Comparison of ENCODE assay signal across 8 mouse cellular contexts in the genomic region with DNA sequence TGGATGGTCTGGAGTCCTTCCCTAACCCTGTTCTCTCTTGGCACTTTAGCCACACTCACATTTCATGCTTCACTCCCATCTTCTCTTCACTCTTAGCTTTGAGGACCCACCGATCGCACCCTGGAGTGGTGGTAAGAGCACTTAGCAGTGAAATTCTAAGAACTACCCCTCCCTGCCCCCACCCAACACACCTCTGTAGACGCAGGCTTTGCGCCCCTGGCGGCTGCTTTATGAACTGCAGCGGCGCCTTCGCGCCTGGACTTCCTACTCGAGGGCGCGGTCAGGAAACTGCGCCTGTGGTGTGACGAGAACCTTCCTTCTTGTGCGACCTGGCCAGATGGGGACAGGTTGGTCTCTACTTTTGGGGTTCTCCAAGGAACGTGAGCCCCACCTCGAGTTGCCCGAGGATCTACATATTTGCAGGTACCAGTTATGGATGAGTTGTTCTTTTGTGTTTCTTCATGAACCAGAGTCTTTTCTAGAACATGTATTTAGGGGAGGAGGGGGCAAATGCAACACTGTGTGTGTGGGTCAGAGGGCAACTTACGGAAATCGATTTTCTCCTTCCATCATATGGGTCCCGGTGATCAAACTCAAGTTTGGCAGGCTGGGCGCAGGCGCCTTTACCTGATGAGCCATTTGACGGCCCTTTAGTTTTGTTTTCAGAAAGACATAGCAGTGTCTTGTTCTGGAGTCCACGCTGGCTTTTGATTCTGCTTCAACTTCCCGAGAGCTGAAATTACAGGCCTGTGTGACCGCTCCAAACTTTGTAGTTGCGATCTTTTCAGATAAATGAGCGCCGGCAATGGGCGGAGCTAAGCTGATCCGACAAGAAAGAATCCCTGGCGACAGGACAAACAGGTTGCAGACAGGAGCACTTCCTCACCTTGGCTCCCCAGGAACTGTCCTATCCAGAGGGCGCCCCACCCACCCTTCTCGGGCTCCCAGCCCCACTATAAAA. TPM values are rescaled to one million over a fixed set of nuclear protein-coding genes. Genes with fewer than 3 reads are reported as not detected.
DNase-seq lines count a peak whose midpoint lies in the region; ATAC-seq and TF ChIP-seq lines count a peak whose summit lies in the region.

A gene (plus strand): TSS at position 283 of the 961 bp plus-strand sequence.

- H3K4me1 ChIP-seq in cortical plate, adult 2 months (ENCODE audit: control insufficient read depth, insufficient read depth, low read length), result no peaks in the 10 kb centered on the region

- intact Hi-C loops in left cerebral cortex, postnatal 10 days (cut with DNase I), result no loop called here

- no peak within 1 kb of the TSS for H3K4me3 ChIP-seq in cortical plate, adult 2 months (ENCODE audit: insufficient read depth, low read length)

- ATAC-seq in inflammation-experienced regulatory T-cells, adult 6 months, result peak; percentile 91
- ATAC-seq in megakaryocyte-erythroid progenitor cell, adult 5-6 weeks (replicated peaks; ENCODE audit: low FRiP score, low TSS enrichment, poor library complexity, severe bottlenecking), result peak; percentile 64

- peak; percentile 85 to 95 for DNase-seq in adrenal gland, adult (ENCODE audit: inconsistent age in 2 of 2, low spot score in 1 of 2)
- peak; percentile 93 for DNase-seq in gastrocnemius, postnatal 10 days
- DNase-seq in left cerebral cortex, postnatal 10 days (ENCODE audit: extremely low spot score in 1 of 2, low spot score in 2 of 2), result peak; percentile 57 to 90
- DNase-seq in right cerebral cortex, postnatal 4 days, result peak; percentile 89
- no peak for DNase-seq in adipocyte (ENCODE audit: low spot score)

- H3K27ac ChIP-seq in cortical plate, adult 2 months (ENCODE audit: insufficient read depth, low read length), result peak within 1 kb of the TSS; percentile 38; the same call in 1 of the 2 replicates

- peak; percentile 72 for TF ChIP-seq CTCF in cortical plate, adult 2 months (IDR thresholded peaks at IDR 0.05; ENCODE audit: extremely low read depth, insufficient read depth, low read length)

- TF ChIP-seq POLR2A in cortical plate, adult 2 months (IDR thresholded peaks at IDR 0.05; ENCODE audit: extremely low read depth, insufficient read depth, low read length), result no peak

RNA-seq across cellular contexts. Expression of the gene that starts here (rescaled TPM):
- polyA plus RNA-seq in cortical plate, adult 2 months (2012; rRNA removed), result 3.1 and 3.3 TPM in 2 replicates
- total RNA-seq in gastrocnemius, postnatal 10 days (2021), result 1 to 10 TPM; 1.1 to 1.3 TPM
- 10 to 100 TPM in 1 of 3 experiments, 1 to 10 TPM in 2; 5.3 to 16.5 (median 8.9) TPM for polyA plus RNA-seq in inflammation-experienced regulatory T-cells, adult 6 months (2017; shearing (Covaris generic))
- 1 to 10 TPM; 3.0 to 3.6 TPM for total RNA-seq in left cerebral cortex, postnatal 10 days (2021)
- 0.42 and 1.4 TPM in 2 replicates for total RNA-seq in megakaryocyte-erythroid progenitor cell, adult 5-6 weeks (2014; fragmentation: Nextera tagmentation)
- total RNA-seq in megakaryocyte-erythroid progenitor cell, adult 5-6 weeks (2017), result 0.34 and 0.80 TPM in 2 replicates
